Mouse (Mus musculus): Measurements from ENCODE around the gene Map3k13. TPM values are rescaled to one million over a fixed set of nuclear protein-coding genes. Genes with fewer than 3 reads are reported as not detected.

Map3k13 gene
- polyA plus RNA-seq (2012; rRNA removed), result 1.5 and 1.8 TPM in 2 replicates

DNA sequence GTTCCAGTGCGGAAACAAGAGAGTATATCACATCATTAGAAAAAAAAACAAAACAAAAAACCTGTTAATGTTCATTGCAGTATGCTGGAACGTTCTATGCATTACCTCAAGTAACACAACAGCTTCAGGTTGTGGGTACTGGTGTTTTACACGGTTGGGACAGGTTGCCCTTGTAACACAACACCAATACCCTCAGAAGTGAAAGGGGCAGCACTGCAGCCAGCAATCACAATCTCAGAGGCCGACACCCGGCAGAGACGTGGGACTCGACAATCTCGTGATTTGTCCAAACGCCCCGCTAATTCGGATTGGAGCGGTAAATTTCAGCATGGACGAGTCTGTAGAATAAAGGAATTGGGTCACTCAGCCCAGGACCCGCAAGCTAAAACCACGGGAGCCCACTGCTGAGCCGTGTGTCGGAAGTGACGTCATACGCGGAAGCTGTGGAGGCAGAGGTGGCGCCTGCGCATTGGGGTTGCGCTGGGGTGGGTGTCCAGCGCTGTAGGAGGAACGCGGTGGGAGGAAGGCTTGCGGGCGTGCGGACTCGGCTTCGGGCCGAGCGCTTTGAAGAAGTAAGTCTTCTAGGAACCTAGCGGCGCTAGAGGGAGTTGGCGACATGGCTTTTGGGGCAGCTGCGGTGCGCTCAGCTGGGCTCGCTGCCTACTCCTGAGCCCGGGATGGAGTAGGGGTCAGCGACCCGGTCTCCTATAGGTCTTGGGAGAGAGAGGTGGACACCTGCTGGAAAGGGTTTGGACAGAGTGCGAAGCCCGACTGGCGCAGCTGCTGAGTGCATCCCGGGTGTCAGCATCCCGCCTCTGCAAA lies at the start of gene Map3k13:
Gene Map3k13 (plus strand): TSS at position 472 of the 822 bp plus-strand sequence.
- Histone ChIP-seq H3K4me1 (ENCODE audit: control insufficient read depth, insufficient read depth, low read length) (peaks cover 5% of the 10 kb centered on the region), H3K4me3 (replicated peaks; ENCODE audit: extremely low read depth, low read depth, low read length) (peak within 1 kb of the TSS; percentile 95)
- peak; percentile 95; the same call in 1 of the 2 replicates for TF ChIP-seq POLR2A (IDR thresholded peaks at IDR 0.05; ENCODE audit: borderline replicate concordance, extremely low read depth, low read depth, low read length)
- no peak for TF ChIP-seq CTCF (IDR thresholded peaks at IDR 0.05; ENCODE audit: insufficient read depth, low read length)
- WGBS, result 2% methylated on average over 47 of the region's 47 CpGs
- peak; percentile 93 for DNase-seq

DNA sequence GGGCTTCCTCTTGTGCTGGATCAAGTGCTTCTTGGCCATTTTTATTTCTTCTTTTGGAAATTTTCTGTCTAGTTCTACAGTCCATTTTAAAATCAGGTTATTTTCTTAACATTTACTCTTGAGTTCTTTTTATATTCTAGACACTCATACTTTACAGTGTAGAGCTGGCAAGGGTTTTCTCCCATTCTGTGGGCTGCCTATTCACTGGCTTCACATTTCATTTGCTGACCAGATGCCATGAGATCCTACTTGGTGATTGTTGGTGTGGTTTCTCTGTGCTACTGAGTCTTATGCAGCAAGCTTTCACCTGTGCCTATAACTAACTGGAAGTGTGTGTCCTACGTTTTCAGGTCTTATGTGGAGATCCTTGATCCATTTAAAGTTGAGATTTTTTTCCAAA lies 35.7 kb upstream of the Map3k13 start:
- no peaks in the 10 kb centered on the region for H3K4me1 ChIP-seq (ENCODE audit: control insufficient read depth, insufficient read depth, low read length)
- no peak for TF ChIP-seq POLR2A (IDR thresholded peaks at IDR 0.05; ENCODE audit: borderline replicate concordance, extremely low read depth, low read depth, low read length)
- no peak for TF ChIP-seq CTCF (IDR thresholded peaks at IDR 0.05; ENCODE audit: insufficient read depth, low read length)
- H3K4me3 ChIP-seq (replicated peaks; ENCODE audit: extremely low read depth, low read depth, low read length), result no peak overlapping the region
- no peak for DNase-seq
- 78% methylated on average over 1 of the region's 1 CpGs for WGBS

DNA sequence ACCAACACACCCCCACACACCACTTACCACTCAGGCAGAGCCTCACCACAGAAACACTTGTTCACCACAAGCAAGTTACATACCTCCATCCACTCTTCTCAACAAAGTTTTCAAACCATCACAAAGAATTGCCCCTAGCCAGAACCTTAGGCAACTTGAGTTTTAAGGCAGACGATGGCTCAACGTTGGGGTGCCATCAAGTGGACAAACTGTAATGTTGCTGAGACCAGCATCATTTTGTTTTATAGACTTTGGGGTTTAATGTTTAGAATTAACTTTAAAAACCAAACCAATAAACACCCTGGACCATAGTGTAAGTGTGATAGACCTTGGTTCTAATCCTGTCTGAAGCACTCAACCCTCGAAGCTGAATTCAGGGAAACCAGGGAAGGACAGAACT lies 25.9 kb upstream of the Map3k13 start:
- Histone ChIP-seq H3K4me3 (replicated peaks; ENCODE audit: extremely low read depth, low read depth, low read length) (no peak overlapping the region), H3K4me1 (ENCODE audit: control insufficient read depth, insufficient read depth, low read length) (no peaks in the 10 kb centered on the region; the same call in 1 of the 2 replicates)
- no peak for DNase-seq
- no peak for TF ChIP-seq CTCF (IDR thresholded peaks at IDR 0.05; ENCODE audit: insufficient read depth, low read length)
- TF ChIP-seq POLR2A (IDR thresholded peaks at IDR 0.05; ENCODE audit: borderline replicate concordance, extremely low read depth, low read depth, low read length), result no peak
- 83% methylated on average over 3 of the region's 3 CpGs for WGBS

DNA sequence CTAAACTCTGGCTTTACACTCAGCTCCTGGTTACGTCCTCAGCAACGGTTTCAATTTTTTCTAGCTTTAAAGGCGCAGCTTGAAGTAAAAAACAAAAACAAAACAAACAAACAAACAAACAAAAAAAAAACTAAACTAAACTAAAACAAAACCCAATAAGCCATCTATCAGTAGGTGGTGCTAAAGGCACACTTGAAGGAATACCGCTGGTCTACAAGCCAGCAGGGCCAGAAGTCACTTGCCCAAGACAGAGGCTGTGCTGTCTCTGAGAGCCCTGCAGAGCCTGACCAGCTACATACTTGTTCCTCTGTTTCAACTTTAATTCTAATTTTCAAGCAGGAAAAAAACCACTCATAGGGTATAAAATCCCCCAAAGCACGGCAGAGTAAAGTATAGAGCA lies 24.5 kb upstream of the Map3k13 start:
- 81% methylated on average over 5 of the region's 5 CpGs for WGBS
- H3K4me3 ChIP-seq (replicated peaks; ENCODE audit: extremely low read depth, low read depth, low read length), result no peak overlapping the region
- no peaks in the 10 kb centered on the region; the same call in 1 of the 2 replicates for H3K4me1 ChIP-seq (ENCODE audit: control insufficient read depth, insufficient read depth, low read length)
- DNase-seq, result no peak
- TF ChIP-seq POLR2A (IDR thresholded peaks at IDR 0.05; ENCODE audit: borderline replicate concordance, extremely low read depth, low read depth, low read length), result no peak
- peak; percentile 15; the same call in 1 of the 2 replicates for TF ChIP-seq CTCF (IDR thresholded peaks at IDR 0.05; ENCODE audit: insufficient read depth, low read length)

DNA sequence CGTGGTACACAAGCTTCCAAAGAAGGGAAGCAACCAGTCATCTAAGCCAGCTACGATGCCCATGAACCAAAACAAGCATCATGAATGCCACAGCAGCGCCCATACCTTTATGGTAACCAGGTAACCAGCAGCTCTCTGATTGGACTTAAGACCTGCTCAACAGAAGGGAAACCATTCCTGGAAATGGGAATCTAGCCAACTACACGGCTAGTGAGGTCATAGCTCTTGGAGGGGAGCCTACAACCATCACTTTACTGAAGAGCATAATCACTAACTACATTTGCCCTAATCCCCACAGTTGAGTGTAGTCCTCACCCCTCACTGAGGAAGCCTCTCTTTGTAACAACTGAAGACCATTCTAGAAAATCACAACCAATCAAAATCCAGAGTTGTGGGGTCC lies 19.4 kb upstream of the Map3k13 start:
- H3K4me1 ChIP-seq (ENCODE audit: control insufficient read depth, insufficient read depth, low read length), result no peaks in the 10 kb centered on the region
- DNase-seq, result no peak
- WGBS, result 75% methylated on average over 4 of the region's 4 CpGs
- H3K4me3 ChIP-seq (replicated peaks; ENCODE audit: extremely low read depth, low read depth, low read length), result no peak overlapping the region
- TF ChIP-seq POLR2A (IDR thresholded peaks at IDR 0.05; ENCODE audit: borderline replicate concordance, extremely low read depth, low read depth, low read length) (no peak), CTCF (IDR thresholded peaks at IDR 0.05; ENCODE audit: insufficient read depth, low read length) (no peak)

DNA sequence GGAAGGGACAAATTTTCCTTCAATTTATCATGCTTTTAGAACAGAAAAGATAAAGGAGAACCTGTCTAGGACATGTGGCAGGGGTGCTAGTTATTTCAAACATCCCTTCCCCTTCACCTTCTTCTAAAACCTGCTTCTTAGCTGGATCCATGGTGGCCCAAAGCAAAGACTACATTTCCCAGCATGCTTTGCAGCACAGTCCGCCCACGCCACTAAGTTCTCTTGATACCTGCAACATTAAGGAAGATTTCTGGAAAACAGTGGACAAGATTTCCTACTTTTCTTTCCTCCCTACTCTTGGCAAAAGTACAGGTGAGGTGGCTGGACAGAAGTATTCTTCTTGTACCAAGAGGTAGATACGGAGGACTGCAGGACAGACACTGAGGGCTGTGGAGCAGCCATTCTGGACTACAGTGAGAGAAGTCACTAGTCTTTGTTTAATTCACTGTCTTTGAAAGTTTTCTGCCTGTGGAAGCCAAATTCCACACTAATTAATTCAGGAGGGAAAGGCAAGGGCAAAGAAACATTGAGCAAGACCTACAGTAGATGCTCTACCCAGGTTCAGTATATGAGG lies 15.8 kb upstream of the Map3k13 start:
- DNase-seq, result peak; percentile 22
- no peaks in the 10 kb centered on the region for H3K4me1 ChIP-seq (ENCODE audit: control insufficient read depth, insufficient read depth, low read length)
- no peak overlapping the region for H3K4me3 ChIP-seq (replicated peaks; ENCODE audit: extremely low read depth, low read depth, low read length)
- TF ChIP-seq POLR2A (IDR thresholded peaks at IDR 0.05; ENCODE audit: borderline replicate concordance, extremely low read depth, low read depth, low read length), result no peak
- TF ChIP-seq CTCF (IDR thresholded peaks at IDR 0.05; ENCODE audit: insufficient read depth, low read length), result no peak
- WGBS, result 64% methylated on average over 3 of the region's 3 CpGs

DNA sequence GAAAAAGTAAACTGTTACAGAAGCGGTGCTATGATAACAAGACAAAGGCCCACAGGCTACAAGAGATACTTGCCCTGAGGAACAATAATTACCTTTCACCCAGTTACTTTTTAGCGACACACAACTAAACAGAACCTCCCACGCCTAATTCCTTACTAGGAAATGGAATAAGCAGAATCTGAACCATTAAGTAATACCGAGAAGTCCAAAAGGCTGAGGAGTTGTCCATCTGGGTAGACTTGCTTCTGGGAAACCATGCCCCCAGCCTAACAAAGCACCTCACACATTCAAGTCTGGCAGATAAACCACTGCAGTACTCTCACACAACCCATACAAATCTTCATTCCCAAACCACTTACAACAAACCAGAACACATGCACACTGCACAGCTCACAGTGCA lies 15.0 kb upstream of the Map3k13 start:
- TF ChIP-seq POLR2A (IDR thresholded peaks at IDR 0.05; ENCODE audit: borderline replicate concordance, extremely low read depth, low read depth, low read length) (no peak), CTCF (IDR thresholded peaks at IDR 0.05; ENCODE audit: insufficient read depth, low read length) (no peak)
- WGBS, result 90% methylated on average over 4 of the region's 4 CpGs
- no peak for DNase-seq

DNA sequence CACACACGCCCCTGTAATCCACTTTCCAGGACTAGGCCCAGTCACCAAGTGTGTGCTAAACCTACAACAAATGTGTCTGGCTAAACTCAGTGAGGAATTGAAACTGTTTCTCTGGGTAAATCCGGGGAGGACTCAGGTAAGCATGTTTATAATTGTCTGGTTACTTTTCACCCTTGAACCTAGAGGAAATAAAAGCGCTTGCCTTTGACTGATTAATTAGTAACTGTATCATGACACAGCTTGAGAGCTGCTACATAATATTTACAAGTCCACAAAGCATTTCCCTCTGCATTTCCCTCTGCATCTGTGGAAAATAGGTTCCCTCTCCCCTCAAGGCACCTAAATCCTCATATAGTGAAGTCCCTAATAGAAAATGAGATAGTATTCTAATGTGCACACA lies 12.9 kb upstream of the Map3k13 start:
- Histone ChIP-seq H3K4me3 (replicated peaks; ENCODE audit: extremely low read depth, low read depth, low read length) (no peak overlapping the region), H3K4me1 (ENCODE audit: control insufficient read depth, insufficient read depth, low read length) (no peaks in the 10 kb centered on the region)
- DNase-seq, result no peak
- 79% methylated on average over 3 of the region's 3 CpGs for WGBS
- no peak for TF ChIP-seq CTCF (IDR thresholded peaks at IDR 0.05; ENCODE audit: insufficient read depth, low read length)
- TF ChIP-seq POLR2A (IDR thresholded peaks at IDR 0.05; ENCODE audit: borderline replicate concordance, extremely low read depth, low read depth, low read length), result no peak

More for the DNA sequence above, 15.0 kb upstream of the Map3k13 start:
- Histone ChIP-seq H3K4me1 (ENCODE audit: control insufficient read depth, insufficient read depth, low read length) (no peaks in the 10 kb centered on the region), H3K4me3 (replicated peaks; ENCODE audit: extremely low read depth, low read depth, low read length) (no peak overlapping the region)

DNA sequence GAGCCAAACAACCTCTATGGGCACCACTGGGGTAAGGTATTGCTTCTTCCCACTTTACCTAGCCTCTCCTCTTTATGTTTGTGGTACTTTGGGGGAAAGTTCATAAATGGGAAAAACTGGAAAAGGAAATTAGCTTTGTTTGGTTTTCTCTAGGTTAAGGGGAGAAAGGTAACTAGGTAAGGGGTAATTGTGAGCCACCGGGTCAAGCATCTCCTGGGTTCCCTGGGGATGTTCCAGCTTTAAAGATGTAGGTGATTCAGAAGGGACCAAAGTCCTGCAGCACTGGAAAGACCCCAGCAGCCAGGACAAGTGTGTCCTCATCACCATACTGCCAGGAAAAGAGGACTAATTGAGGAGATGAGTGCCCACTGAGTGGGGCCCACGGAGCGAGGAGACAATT lies 12.3 kb upstream of the Map3k13 start:
- WGBS, result 89% methylated on average over 3 of the region's 3 CpGs
- Histone ChIP-seq H3K4me3 (replicated peaks; ENCODE audit: extremely low read depth, low read depth, low read length) (no peak overlapping the region), H3K4me1 (ENCODE audit: control insufficient read depth, insufficient read depth, low read length) (no peaks in the 10 kb centered on the region)
- no peak for DNase-seq
- TF ChIP-seq CTCF (IDR thresholded peaks at IDR 0.05; ENCODE audit: insufficient read depth, low read length) (no peak), POLR2A (IDR thresholded peaks at IDR 0.05; ENCODE audit: borderline replicate concordance, extremely low read depth, low read depth, low read length) (no peak)

DNA sequence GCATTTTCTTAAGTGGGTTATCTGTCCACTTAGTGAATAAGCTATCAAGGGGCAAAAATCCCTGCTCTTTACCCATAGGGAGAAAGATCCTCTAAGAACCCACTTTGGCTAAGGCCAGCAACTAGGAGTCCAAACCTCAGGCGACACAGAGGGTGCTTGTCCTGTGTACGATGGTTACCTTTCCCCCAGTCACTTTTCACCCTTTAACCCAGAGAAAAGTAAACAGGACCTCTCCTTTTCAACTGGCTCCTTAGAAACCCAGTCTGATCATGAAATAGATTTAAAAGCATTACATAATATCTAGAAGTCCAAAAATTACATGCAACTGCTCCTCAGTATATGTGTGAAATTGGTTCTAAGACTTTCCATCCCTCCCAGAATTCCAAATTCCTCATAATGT lies 11.3 kb upstream of the Map3k13 start:
- WGBS, result 65% methylated on average over 2 of the region's 2 CpGs
- TF ChIP-seq CTCF (IDR thresholded peaks at IDR 0.05; ENCODE audit: insufficient read depth, low read length), result no peak
- TF ChIP-seq POLR2A (IDR thresholded peaks at IDR 0.05; ENCODE audit: borderline replicate concordance, extremely low read depth, low read depth, low read length), result no peak

More for the DNA sequence above, 11.3 kb upstream of the Map3k13 start:
- Histone ChIP-seq H3K4me1 (ENCODE audit: control insufficient read depth, insufficient read depth, low read length) (no peaks in the 10 kb centered on the region), H3K4me3 (replicated peaks; ENCODE audit: extremely low read depth, low read depth, low read length) (no peak overlapping the region)
- DNase-seq, result no peak
